Mouse (Mus musculus) kidney, adult 2 months (tissue): Measurements from ENCODE around the gene Lbhd2. TPM values are rescaled to one million over a fixed set of nuclear protein-coding genes. Genes with fewer than 3 reads are reported as not detected.

Experiments used
- DNase-seq: peaks from one replicate; pipeline ENCODE4 v3.0.0; 2021
- H3K27ac ChIP-seq: fragments of 200-500 bp; 2 replicates; pipeline ENCODE4 v1.5.1; 2012; ENCODE audit warnings: low read depth, low read length, control low read depth, inconsistent platforms; ENCODE audit not compliant: insufficient read depth
- H3K27me3 ChIP-seq: fragments of 200-500 bp; replicated peaks from 2 replicates; pipeline ENCODE4 v1.6.1; 2012; ENCODE audit warnings: mild to moderate bottlenecking, moderate library complexity, low read length, inconsistent platforms; ENCODE audit not compliant: control insufficient read depth, insufficient read depth
- H3K36me3 ChIP-seq: fragments of 200-500 bp; 2 replicates; pipeline ENCODE4 v1.6.1; 2012; ENCODE audit warnings: mild to moderate bottlenecking, moderate library complexity, low read length, inconsistent platforms; ENCODE audit not compliant: control insufficient read depth, insufficient read depth
- H3K4me1 ChIP-seq: fragments of 200-500 bp; 2 replicates; pipeline ENCODE4 v1.6.1; 2011; ENCODE audit warnings: low read length; ENCODE audit not compliant: control insufficient read depth, insufficient read depth
- H3K4me3 ChIP-seq: fragments of 200-500 bp; 2 replicates; pipeline ENCODE4 v1.5.1; 2011; ENCODE audit warnings: mild to moderate bottlenecking, low read depth, low read length, control low read depth; ENCODE audit not compliant: insufficient read depth
- CTCF ChIP-seq: fragments of 200-500 bp; conservative IDR thresholded peaks from 2 replicates; pipeline ENCODE4 v1.5.1; 2011; ENCODE audit warnings: low read depth, mild to moderate bottlenecking, control low read depth, low read length, moderate library complexity, mixed read lengths; ENCODE audit not compliant: insufficient read depth, insufficient read length
- POLR2A ChIP-seq: fragments of 200-500 bp; IDR thresholded peaks from one replicate; pipeline ENCODE4 v1.6.1; 2011; ENCODE audit warnings: low read depth, low read length, control low read depth
- WGBS: fragments of 180-500 bp; shearing (Covaris S2); methylation state at CpG from one replicate; pipeline ENCODE4 v1.1.7; 2018; 5-methylcytosine and 5-hydroxymethylcytosine counted together
- polyA plus RNA-seq: library from polyadenylated mRNA; depleted of rRNA; stranded (reverse); fragments of >200 nt; gene quantifications from 2 replicates; pipeline ENCODE4 v1.2.3, GENCODE M21; 2012

Gene Lbhd2
- polyA plus RNA-seq, 1 experiment = 0.13 TPM

DNA sequence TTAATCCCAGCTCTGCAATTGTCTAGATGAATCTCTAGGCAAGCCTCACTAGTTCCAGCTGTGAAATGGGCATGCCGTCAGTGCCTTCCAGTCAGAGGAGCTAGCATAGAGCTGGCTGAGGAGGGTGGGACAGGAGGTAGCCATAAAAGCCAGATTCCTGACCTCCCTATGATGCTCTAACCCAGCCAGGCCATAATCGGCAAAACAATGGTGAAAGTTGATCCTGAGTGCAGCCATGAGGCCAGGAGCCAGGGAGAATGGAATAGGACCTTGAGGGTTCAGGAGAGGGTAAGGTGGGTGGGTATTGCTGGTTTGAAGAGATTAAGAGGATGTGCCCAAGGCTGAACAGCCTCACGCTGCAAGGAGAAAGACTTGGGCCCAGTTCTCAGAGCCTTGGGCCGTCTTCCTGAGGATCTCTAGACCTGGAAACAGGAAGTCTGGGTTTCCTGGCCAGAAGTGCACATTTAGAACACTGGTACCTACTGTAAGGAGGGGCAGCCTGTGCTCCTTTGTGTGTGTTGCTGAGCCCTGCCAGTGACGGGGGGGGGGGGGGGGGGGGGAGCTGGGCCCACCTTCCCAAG, 26.2 kb downstream of the Lbhd2 start:
- TF ChIP-seq CTCF = no peak
- TF ChIP-seq POLR2A = no peak
- WGBS = 60% methylated on average over 5 of the region's 5 CpGs
- peaks cover 44% of the 10 kb centered on the region for H3K4me1 ChIP-seq
- DNase-seq = peak; percentile 54
- peak overlapping the region; percentile 49 for H3K27ac ChIP-seq
- no peaks in the 10 kb centered on the region for H3K36me3 ChIP-seq
- no peak overlapping the region for H3K4me3 ChIP-seq
- H3K27me3 ChIP-seq = no peaks in the 10 kb centered on the region

DNA sequence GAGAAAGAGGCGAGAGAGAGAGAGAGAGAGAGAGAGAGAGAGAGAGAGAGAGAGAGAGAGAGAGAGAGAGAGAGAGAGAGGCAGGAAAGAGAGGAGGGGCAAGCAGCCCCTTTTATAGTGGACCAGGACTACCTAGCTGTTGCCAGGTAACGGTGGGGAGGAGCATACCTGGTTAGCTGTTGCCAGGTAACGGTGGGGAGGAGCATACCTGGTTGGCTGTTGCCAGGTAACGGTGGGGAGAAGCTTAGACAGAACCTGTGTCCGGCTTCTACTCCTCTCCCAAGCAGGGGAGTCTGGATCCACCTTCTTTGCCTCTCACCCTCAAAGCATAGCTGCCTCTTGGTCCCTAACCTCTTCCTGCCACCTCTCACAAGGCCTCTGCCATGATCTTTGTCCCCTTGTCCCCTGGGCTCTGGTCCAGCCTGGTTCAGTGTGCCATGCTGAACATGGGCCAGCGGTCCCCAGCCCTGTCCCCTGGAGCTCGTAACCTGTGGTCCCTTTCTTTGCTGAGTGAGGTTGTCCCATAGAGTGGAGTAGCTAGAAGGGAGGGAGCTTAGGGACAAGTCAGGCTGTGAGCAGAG, 27.6 kb downstream of the Lbhd2 start:
- no peak for DNase-seq
- WGBS = 37% methylated on average over 6 of the region's 7 CpGs

DNA sequence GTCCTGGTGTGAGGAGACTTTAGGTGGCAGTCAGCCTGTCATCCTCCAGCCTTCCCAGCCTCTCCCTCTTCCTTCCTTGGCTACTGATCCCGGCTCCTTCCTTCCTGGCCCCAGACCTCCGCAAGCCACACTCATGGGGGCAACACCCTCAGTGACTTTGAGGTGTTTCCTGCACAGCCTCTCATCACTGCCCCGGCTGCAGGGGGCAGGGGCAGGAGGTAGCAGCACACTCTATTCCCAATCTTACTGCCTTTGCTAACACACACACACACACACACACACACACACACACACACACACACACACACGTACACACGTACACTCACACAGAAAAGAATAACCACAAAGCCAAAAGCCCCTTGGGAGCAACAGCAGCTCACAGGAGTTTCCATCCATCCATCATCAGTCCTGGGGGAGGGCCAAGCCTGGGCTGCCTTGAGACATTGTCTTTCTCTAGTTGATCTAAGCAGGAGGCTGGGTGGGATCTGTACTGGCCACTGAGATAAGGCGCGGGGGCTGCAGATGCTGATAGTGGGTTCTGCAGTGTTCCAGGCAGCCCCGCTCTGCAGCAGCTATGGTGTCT, 28.2 kb downstream of the Lbhd2 start:
- Histone ChIP-seq H3K27ac (peak overlapping the region; percentile 77), H3K36me3 (no peaks in the 10 kb centered on the region), H3K4me1 (peaks cover 32% of the 10 kb centered on the region), H3K4me3 (no peak overlapping the region), H3K27me3 (no peaks in the 10 kb centered on the region)
- DNase-seq = peak; percentile 89
- TF ChIP-seq POLR2A (no peak), CTCF (no peak)
- 60% methylated on average over 8 of the region's 8 CpGs for WGBS

More for the DNA sequence above, 27.6 kb downstream of the Lbhd2 start:
- Histone ChIP-seq H3K4me1 (peaks cover 36% of the 10 kb centered on the region), H3K27me3 (no peaks in the 10 kb centered on the region), H3K4me3 (peak overlapping the region; percentile 12; the same call in 1 of the 2 replicates), H3K36me3 (no peaks in the 10 kb centered on the region), H3K27ac (peak overlapping the region; percentile 77)
- TF ChIP-seq CTCF (no peak), POLR2A (no peak)

DNA sequence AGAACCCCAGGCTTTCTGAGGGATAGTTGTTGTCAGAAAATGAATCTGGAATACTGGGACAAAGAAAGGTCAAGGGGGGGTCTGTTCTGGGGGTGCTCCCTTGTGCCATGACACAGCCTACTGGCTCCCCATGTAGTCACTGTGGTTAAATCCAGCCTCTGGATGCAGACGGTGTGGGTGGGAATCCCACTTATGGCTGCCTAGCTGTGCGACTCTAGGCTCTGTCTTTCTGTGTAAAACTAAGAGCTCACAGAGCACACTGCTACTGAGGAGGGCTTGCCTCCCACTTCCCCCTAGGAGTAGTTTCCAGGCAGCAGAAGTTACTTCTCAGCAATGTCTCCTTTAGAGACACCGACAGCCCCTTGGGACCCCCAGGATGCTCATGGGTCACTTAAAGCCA, 29.6 kb downstream of the Lbhd2 start:
- 90% methylated on average over 3 of the region's 3 CpGs for WGBS
- Histone ChIP-seq H3K27ac (no peak overlapping the region), H3K4me3 (no peak overlapping the region), H3K4me1 (peaks cover 23% of the 10 kb centered on the region), H3K36me3 (no peaks in the 10 kb centered on the region), H3K27me3 (no peaks in the 10 kb centered on the region)
- TF ChIP-seq POLR2A = no peak
- DNase-seq = no peak

DNA sequence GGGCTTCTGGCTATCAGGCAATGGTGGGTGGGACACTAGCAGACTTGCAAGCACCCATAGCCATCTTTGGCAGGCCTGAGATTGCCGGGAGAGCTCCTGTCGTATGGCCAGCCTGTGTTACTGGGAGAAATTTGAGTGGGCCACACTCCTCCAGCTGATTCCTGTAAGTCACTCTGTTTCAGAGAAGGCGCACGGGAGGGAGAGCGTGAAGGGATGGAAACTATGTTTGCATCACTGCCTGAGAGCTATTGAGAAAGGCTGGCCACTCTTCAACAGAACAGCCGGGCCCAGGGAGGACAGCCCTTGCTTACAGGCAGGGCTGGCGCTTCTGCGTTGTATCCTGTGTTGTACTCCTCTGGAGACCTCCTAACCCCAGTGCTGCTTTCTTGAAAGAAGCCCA, 30.0 kb downstream of the Lbhd2 start:
- peaks cover 20% of the 10 kb centered on the region for H3K4me1 ChIP-seq
- DNase-seq = no peak
- no peak for TF ChIP-seq POLR2A
- TF ChIP-seq CTCF = no peak
- H3K4me3 ChIP-seq = no peak overlapping the region
- no peaks in the 10 kb centered on the region for H3K27me3 ChIP-seq
- H3K27ac ChIP-seq = no peak overlapping the region
- WGBS = 75% methylated on average over 8 of the region's 8 CpGs
- H3K36me3 ChIP-seq = no peaks in the 10 kb centered on the region

DNA sequence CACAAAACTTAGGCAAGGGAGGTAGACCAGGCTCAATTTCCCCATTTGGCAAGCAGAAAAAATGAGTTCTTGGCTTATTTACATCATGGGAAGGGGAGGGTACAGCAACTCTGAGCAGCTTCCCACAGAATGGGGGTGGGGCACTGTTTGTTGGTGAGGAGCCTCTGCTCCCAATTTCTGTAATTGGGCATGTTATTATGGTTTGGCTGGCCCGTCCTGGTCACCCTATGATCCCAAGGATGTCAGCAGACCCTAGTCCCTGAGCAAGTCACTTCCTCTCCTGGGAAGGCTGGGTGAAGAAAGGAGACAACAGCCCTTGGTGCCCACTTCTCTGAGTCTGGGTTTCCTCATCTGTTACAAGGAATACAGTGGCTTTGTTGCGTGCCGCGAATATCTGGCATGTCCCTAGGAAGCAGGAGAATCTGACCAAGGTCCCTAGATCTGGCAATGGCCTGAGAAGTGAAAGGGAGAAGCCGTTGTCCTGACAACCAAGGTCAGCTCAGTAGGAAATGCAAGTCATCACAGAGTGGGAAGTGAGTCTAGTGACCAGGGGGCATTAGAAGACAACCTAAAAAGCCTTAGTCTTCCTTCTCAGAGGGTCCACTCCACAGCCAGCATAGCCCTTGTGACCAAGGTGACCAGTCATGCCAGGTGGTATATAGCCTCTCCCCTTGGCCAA, 30.8 kb downstream of the Lbhd2 start:
- TF ChIP-seq CTCF (no peak), POLR2A (no peak)
- H3K36me3 ChIP-seq = no peaks in the 10 kb centered on the region
- no peak overlapping the region for H3K4me3 ChIP-seq
- DNase-seq = peak; percentile 69
- H3K27ac ChIP-seq = peak overlapping the region; percentile 47
- H3K4me1 ChIP-seq = peaks cover 17% of the 10 kb centered on the region
- no peaks in the 10 kb centered on the region for H3K27me3 ChIP-seq
- WGBS = 43% methylated on average over 5 of the region's 5 CpGs

DNA sequence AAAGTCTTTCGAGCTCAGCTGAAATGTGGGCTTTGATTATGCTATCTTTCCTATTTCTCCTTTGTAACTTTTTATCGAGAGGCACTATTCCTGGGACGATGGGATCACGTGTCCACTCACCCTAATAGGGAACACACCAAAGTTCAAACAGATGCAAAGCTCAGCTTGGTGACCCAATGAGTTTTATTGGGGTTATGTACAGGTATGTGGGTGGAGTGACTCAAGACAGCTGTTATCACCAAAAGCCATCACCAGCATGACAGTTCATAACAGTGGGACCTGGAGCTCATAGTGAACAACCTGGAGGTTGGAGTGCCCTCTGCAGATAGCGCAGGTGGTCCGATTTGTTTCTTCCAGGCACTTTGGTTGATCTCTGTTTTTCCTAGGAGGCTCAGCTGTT, 32.2 kb downstream of the Lbhd2 start:
- Histone ChIP-seq H3K36me3 (no peaks in the 10 kb centered on the region), H3K27ac (no peak overlapping the region), H3K27me3 (no peaks in the 10 kb centered on the region), H3K4me3 (no peak overlapping the region), H3K4me1 (peaks cover 11% of the 10 kb centered on the region)
- 75% methylated on average over 6 of the region's 6 CpGs for WGBS
- TF ChIP-seq CTCF (no peak), POLR2A (no peak)
- DNase-seq = no peak
